Mouse (Mus musculus): ENCODE results near the gene Rbm7.
A peak's percentile ranks its signal among the peaks of the same experiment; 100 is the strongest.
"Not testable (repeated sequence)": the region's sequence is repeated elsewhere in the genome, so short reads cannot be mapped to it uniquely, and the experiment has no call there.

The Rbm7 gene

DNA sequence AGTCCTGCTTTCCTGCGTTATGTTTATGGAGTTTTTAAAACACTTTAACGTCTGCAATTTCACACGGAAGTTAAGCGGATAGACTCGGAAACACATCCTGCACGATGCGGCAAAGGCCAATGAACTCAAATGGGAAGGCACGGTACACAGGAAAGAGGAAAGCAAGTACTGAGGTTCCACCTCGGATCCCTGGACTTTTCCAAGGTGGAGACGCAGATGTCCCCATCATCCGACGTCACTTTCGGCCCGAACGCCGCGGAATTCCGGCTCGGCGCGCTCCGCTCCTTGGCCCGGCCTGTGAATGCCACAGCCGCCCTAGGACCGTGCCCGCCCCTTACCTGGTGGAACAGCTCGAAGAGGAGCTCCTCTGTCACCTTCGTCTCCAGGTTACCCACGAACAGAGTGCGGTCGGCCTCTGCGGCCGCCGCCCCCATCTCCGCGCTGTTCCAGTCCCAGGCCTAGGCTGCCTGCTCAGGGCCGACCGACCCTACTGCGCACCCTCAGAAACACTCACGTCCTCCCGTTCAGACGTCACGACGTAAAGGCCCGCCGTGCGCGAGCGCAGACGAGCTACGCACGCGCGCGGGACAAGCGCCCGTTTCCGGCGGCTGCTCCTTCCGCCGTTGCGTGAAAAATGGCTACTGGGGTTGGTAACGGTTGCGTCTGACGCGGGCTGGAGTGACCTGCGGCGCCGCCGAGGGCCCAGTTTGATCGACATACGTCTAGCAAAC lies at the start of gene Rbm7, which contains the start of gene Gm5617:
Rbm7 (minus strand) TSS at position 483 of the 731 bp plus-strand sequence.
Gm5617 (plus strand) TSS at position 626 of the 731 bp plus-strand sequence.
- DNase-seq = peak; percentile 96

- DNase-seq = peak; percentile 9
Observed at GRCm38 (mm10) chr9:48538688-48539087, 43.6 kb upstream of the Rbm7 start.

DNA sequence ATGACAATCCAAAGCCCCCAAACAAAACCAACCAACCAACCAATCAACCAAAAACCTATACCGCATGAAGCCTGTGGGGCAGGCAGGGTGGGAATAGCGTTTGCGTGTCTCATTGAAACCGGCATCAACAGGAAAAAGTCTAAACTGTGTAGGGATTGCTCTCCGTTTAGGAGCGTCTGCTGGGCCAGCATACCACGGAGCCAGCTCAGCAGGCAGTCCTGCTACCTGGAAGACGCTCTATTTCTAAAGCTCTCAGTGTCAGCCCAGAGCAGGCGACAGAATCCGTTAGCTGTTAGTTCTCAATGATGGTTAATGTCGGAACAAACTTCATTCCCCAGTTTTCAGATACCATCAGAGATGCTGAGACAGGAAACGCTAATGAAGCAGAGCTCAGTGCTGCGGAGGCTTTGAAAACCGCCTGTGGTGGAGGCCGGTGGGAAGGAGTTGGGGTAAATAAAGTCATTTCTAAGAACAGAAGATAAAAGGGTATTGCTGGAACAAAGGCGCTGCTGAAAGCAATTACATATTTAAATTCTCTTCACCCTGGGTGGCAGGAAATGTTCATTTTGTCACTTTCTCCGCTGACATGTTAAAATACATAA lies 43.0 kb upstream of the Rbm7 start:
- no peak for DNase-seq

GRCm38 (mm10) chr9:48537616-48538015 lies 42.5 kb upstream of the Rbm7 start:
- not testable (repeated sequence) for DNase-seq

- DNase-seq = no peak
Observed at GRCm38 (mm10) chr9:48536414-48536813, 41.3 kb upstream of the Rbm7 start.

DNA sequence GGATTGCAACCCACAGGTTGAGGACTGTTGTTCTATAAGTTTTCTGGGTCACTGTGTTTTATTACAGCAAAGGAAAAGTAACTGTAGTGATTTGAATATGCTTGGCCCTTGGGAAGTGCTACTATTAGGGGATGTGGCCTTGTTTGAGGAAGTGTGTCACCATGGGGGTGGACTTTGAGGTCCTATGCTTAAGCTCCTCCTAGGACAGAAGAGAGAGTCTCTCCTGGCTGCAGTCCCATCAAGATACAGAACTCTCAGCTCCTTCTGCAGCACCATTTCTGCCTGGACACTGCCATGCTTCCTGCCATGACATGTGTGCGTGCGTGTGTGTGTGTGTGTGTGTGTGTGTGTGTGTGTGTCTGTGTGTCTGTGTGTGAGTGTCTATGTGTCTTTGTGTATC lies 37.6 kb upstream of the Rbm7 start:
- DNase-seq = no peak

- DNase-seq = no peak
Observed at GRCm38 (mm10) chr9:48532203-48532602, 37.1 kb upstream of the Rbm7 start.

- DNase-seq = no peak
Observed at GRCm38 (mm10) chr9:48531294-48531693, 36.2 kb upstream of the Rbm7 start.

GRCm38 (mm10) chr9:48526520-48526919 lies 31.4 kb upstream of the Rbm7 start:
- DNase-seq = no peak

DNA sequence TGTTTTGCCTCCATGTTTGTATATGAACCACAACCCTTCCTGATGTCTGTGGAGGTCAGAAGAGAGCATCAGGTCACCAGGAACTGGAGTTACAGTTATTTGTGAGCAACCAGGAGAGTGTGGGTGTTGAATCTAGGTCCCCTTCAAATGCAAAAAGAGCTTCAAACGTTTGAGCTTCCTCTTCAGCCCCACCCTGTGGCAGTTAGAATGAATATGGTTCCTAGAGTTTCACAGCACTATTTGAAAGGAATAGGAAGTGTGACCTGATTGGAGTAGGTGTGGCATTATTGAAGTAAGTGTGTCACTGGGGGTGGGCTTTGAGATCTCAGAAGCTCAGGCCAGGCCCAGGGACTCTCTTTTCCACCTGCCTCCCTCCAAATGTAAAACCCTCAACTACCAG lies 30.5 kb upstream of the Rbm7 start:
- DNase-seq = no peak

DNA sequence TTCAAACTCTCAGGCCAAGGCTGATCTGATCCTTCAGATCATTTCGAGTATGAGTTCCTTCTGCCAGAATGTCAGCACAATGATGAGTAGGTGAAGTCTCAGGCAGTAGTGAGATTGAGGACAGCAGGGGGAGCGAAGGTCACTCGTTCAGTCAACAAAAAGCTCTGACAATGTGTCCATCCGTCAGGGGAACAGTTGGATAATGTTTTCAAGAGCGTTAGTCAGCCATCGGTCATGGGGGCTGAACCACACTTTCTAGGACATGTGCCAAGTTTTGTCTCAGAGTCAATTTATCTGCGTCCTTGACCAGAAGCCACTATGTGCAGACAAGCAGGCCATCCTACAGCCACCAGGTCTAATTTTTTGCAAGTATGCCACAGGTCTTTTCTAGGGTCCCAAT lies 25.3 kb upstream of the Rbm7 start:
- not testable (repeated sequence) for DNase-seq

DNA sequence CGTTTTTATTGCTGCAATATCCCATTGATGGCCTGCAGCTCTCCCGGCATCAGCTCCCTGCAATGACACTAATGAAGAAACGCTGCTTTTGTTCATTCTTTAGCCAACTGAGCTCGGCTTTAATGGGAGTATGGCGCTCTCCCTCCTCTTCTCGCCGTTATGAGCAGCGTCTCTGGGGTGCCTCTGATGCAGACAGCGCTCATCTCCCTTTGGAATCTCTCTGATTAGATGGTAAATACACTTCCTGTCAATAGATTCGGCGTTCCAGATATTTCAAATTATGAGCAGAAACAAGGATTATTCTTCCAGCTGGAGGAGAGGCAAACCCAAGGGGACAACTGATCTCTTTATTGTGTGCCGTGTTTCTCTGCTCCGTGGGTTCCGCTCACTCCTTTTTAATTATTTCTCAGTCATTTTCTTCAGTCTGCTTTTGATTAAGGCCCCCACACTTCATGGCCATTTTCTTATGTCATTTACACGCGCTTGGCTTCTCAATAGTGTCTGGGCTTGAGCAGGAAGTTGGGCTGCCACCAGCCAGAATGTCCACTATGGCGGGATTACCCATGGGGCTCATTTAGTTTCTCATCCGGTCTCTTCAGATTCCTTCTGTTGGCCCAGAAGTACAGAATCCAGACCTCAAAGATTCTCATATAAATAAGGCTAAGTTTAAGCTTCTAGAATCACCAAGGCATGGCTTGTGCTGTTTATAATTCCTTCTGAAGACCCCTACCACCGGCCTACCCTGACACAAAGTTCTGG lies 22.5 kb upstream of the Rbm7 start:
- DNase-seq = peak; percentile 17

GRCm38 (mm10) chr9:48516615-48517371 lies 21.7 kb upstream of the Rbm7 start:
- DNase-seq = no peak

DNA sequence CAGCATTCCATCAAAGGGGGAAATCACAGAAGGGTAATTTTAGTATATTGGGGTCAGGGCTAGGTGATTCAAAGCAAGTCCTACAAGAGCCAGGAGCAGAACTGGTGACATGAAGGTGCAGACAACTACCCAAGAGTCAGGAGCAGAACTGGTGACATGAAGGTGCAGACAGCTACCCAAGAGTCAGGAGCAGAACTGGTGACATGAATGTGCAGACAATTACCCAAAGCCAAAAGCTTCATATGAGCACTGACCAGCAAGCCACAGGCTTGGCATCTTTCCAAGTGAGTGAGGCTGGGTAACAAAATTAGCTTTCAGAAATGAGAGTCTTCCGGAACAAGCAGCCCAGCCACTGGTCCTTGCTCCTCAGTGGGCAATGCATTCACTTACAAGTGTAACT lies 20.2 kb upstream of the Rbm7 start:
- peak; percentile 23 for DNase-seq

DNA sequence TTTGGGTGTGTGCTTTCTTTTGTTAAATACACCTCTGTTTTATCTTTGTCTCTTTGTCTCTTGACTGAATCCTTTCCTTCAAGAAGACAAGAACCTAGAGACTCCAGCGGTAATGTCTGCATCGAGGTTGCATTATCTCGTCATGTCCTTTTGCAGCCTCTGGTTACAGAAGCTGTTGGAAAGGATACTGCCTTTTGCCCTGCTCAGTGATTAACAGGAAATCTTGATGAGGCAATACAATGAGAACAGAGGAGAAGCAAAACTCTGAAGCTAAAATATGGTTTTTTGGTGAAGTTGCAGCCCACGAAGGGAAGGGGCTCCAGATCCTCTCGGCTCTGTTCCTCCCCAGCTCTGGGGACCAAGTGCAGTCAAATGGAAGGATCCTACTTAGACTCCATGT lies 15.0 kb upstream of the Rbm7 start:
- no peak for DNase-seq

DNA sequence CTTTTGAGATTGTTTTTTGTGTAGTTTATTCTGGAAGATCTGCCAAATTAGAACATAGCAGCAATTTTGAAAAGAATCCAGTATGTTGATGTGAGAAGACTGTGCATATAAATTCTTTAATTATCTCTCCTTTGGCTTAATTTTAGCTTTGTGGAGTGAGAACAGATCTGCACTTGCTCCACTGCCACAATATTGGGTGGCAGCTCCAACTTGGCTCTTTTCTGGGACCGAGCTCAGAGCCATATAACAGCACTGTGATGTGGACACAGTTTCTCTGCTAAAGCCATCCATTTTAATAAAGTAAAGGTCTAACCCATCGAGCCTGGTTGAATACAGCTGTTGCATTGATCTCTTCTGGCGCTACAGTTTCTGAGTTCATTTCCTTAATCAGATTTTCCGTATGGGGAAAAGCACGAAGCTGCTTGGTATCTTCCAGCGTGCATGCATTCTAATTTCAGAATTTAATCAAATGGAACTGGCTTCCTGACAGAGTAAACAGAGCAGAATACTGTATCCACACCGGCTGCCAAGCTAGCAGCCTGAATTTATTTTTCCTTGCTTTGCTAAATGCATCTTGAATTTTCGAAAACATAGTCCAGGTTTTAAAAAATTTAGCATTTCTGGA lies 9.8 kb upstream of the Rbm7 start:
- DNase-seq = no peak

- DNase-seq = no peak
Observed at GRCm38 (mm10) chr9:48503001-48503400, 7.9 kb upstream of the Rbm7 start.

- no peak for DNase-seq
Observed at GRCm38 (mm10) chr9:48501192-48501591, 6.1 kb upstream of the Rbm7 start.

GRCm38 (mm10) chr9:48495548-48495932 lies 441 bp upstream of the Rbm7 start:
- DNase-seq = no peak

GRCm38 (mm10) chr9:48481214-48482134 lies 13.6 kb downstream of the Rbm7 start:
- no peak for DNase-seq

- DNase-seq = peak; percentile 97
Observed at GRCm38 (mm10) chr9:48480411-48481213, 14.5 kb downstream of the Rbm7 start, which contains the start of gene Rexo2. Rexo2 (minus strand) TSS chr9:48480623.
